Mouse (Mus musculus): ENCODE measurements around the gene Nt5dc2.

GRCm38 (mm10) chr14:31177715-31178114 lies 46.9 kb downstream of the Nt5dc2 start:
- TF ChIP-seq CTCF (IDR thresholded peaks at IDR 0.05) = no peak
- no peak for TF ChIP-seq EP300 (IDR thresholded peaks at IDR 0.05)

Measured in lung, postnatal 0 days (tissue).